Mouse (Mus musculus) midbrain, embryonic 11.5 days (tissue): ENCODE measurements around the gene Ccin. TPM values are rescaled to one million over a fixed set of nuclear protein-coding genes. Genes with fewer than 3 reads are reported as not detected.

Source experiments
- polyA plus RNA-seq: library from polyadenylated mRNA; unstranded; fragments of >200 nt; fragmentation: Nextera tagmentation; extraction: Ambion mirVana; gene quantifications from 2 replicates; pipeline ENCODE4 v1.2.1, GENCODE M21; 2014

Gene Ccin
- polyA plus RNA-seq, 1 experiment from 2014 or later = not detected

Other genes starting within 250 kb of the Ccin start
- not detected in 2 replicates for gene Olfr159, start 212.5 kb upstream of the Ccin start, polyA plus RNA-seq
- gene Olfr156, start 159.6 kb upstream of the Ccin start, polyA plus RNA-seq = not detected in 2 replicates
- not detected in 2 replicates for gene Olfr157, start 143.3 kb upstream of the Ccin start, polyA plus RNA-seq
- not detected in 2 replicates for gene Olfr155, start 131.9 kb upstream of the Ccin start, polyA plus RNA-seq
- 11.9 and 13.6 TPM in 2 replicates for gene Reck, start 108.0 kb upstream of the Ccin start, polyA plus RNA-seq
- gene Glipr2, start 26.1 kb upstream of the Ccin start, polyA plus RNA-seq = 82.7 and 89.5 TPM in 2 replicates
- gene Clta, start 21.0 kb downstream of the Ccin start, polyA plus RNA-seq = 226 and 236 TPM in 2 replicates
- gene Gne, start 100.7 kb downstream of the Ccin start, polyA plus RNA-seq = 15.1 and 18.1 TPM in 2 replicates